Comparison of ENCODE assay signal across 10 mouse cellular contexts in genomic region chr6:108738463-108739203, GRCm38 (mm10). TPM values are rescaled to one million over a fixed set of nuclear protein-coding genes. Genes with fewer than 3 reads are reported as not detected.
DNase-seq lines count a peak whose midpoint lies in the region; ATAC-seq and TF ChIP-seq lines count a peak whose summit lies in the region.
"Had no signal": no experiment of that assay in that cellular context is flagged by ENCODE, and none has a peak within 500 bp of the region (broad histone marks: within the 10 kb centered on the region; RNA-seq: fewer than 3 reads in every experiment).

No protein-coding gene starts in this region.

- H3K36me3 ChIP-seq in kidney, postnatal 0 days (ENCODE audit: insufficient read depth, low read length), result no peaks in the 10 kb centered on the region
- no peaks in the 10 kb centered on the region for H3K36me3 ChIP-seq in embryonic facial prominence, embryonic 13.5 days
- no peaks in the 10 kb centered on the region for H3K36me3 ChIP-seq in limb, embryonic 15.5 days

- H3K9ac ChIP-seq in kidney, postnatal 0 days (ENCODE audit: low read depth, low read length), result no peak overlapping the region
- no peak overlapping the region for H3K9ac ChIP-seq in embryonic facial prominence, embryonic 13.5 days
- H3K9ac ChIP-seq in limb, embryonic 15.5 days, result no peak overlapping the region
- H3K9ac ChIP-seq: hindbrain, embryonic 14.5 days had no signal

- 29% methylated on average over 9 of the region's 9 CpGs for WGBS in kidney, postnatal 0 days
- WGBS in embryonic facial prominence, embryonic 13.5 days, result 39% methylated on average over 9 of the region's 9 CpGs
- 36% methylated on average over 9 of the region's 9 CpGs for WGBS in limb, embryonic 15.5 days

- no peaks in the 10 kb centered on the region for H3K27me3 ChIP-seq in kidney, postnatal 0 days (ENCODE audit: insufficient read depth, low read length)
- 0 out of 2 replicates have a peak, but pooled peaks cover 7% of the 10 kb centered on the region for H3K27me3 ChIP-seq in embryonic facial prominence, embryonic 13.5 days
- 0 out of 2 replicates have a peak, but pooled peaks cover 3% of the 10 kb centered on the region for H3K27me3 ChIP-seq in limb, embryonic 15.5 days

- peak; percentile 90 for DNase-seq in kidney, postnatal 0 days (ENCODE audit: low spot score)
- no peak for DNase-seq in kidney, adult 18-20 months
- DNase-seq in layer of hippocampus, adult 18-20 months (ENCODE audit: low spot score in 2 of 2), result peak; percentile 88 to 92
- no peak for DNase-seq in cerebellum, adult 9-11 months
- DNase-seq: gastrocnemius, postnatal 36 days; thymus, postnatal 36 days had no signal

- H3K4me1 ChIP-seq in kidney, postnatal 0 days (replicated peaks; ENCODE audit: insufficient read depth, low read length), result no peaks in the 10 kb centered on the region; the same call in 1 of the 2 replicates
- H3K4me1 ChIP-seq in embryonic facial prominence, embryonic 13.5 days, result peaks cover 12% of the 10 kb centered on the region
- H3K4me1 ChIP-seq in limb, embryonic 15.5 days, result peaks cover 10% of the 10 kb centered on the region; the same call in 1 of the 2 replicates

- H3K9me3 ChIP-seq in kidney, postnatal 0 days (replicated peaks; ENCODE audit: low read length), result no peaks in the 10 kb centered on the region
- no peaks in the 10 kb centered on the region for H3K9me3 ChIP-seq in embryonic facial prominence, embryonic 13.5 days
- no peaks in the 10 kb centered on the region for H3K9me3 ChIP-seq in limb, embryonic 15.5 days

- no peak for TF ChIP-seq CTCF in kidney, postnatal 0 days (IDR thresholded peaks at IDR 0.05; ENCODE audit: low read depth)

- peak overlapping the region; percentile 19; the same call in 1 of the 2 replicates for H3K27ac ChIP-seq in kidney, postnatal 0 days
- H3K27ac ChIP-seq in embryonic facial prominence, embryonic 13.5 days, result 0 out of 2 replicates have a peak overlapping the region, but pooled peaks have one; percentile 13
- H3K27ac ChIP-seq in limb, embryonic 15.5 days, result peak overlapping the region; percentile 60; the same call in 1 of the 2 replicates
- H3K27ac ChIP-seq: hindbrain, embryonic 14.5 days had no signal

- ATAC-seq in kidney, postnatal 0 days (replicated peaks; ENCODE audit: low FRiP score, low read depth), result no peak; the same call in 1 of the 2 replicates
- peak; percentile 58 for ATAC-seq in embryonic facial prominence, embryonic 13.5 days (ENCODE audit: insufficient number of reproducible peaks, insufficient read depth, low FRiP score, low TSS enrichment, low read depth)
- no peak for ATAC-seq in limb, embryonic 15.5 days (ENCODE audit: insufficient number of reproducible peaks, low FRiP score, low TSS enrichment, low read depth)
- ATAC-seq in inflammation-experienced regulatory T-cells, adult 6 months, result no peak

- H3K4me2 ChIP-seq in kidney, postnatal 0 days (ENCODE audit: low read length), result no peak overlapping the region
- H3K4me2 ChIP-seq in embryonic facial prominence, embryonic 13.5 days, result no peak overlapping the region
- H3K4me2 ChIP-seq in limb, embryonic 15.5 days, result no peak overlapping the region
- H3K4me2 ChIP-seq: hindbrain, embryonic 14.5 days had no signal

- H3K4me3 ChIP-seq in kidney, postnatal 0 days (replicated peaks; ENCODE audit: low read depth, low read length), result no peak overlapping the region
- no peak overlapping the region for H3K4me3 ChIP-seq in embryonic facial prominence, embryonic 13.5 days
- no peak overlapping the region for H3K4me3 ChIP-seq in limb, embryonic 15.5 days

RNA-seq across cellular contexts. Expression of gene Arl8b, which starts 44.3 kb away (rescaled TPM):
- polyA plus RNA-seq in kidney, postnatal 0 days (2015; fragmentation: Nextera tagmentation; extraction: Ambion mirVana), result 64.5 and 64.7 TPM in 2 replicates
- polyA plus RNA-seq in embryonic facial prominence, embryonic 13.5 days (2015; fragmentation: Nextera tagmentation; extraction: Ambion mirVana), result 63.3 and 70.2 TPM in 2 replicates
- total RNA-seq in layer of hippocampus, adult 18-20 months (2021), result 100 to 1,000 TPM; 214 to 233 TPM
- 79.3 and 85.7 TPM in 2 replicates for polyA plus RNA-seq in limb, embryonic 15.5 days (2015; fragmentation: Nextera tagmentation; extraction: Ambion mirVana)
- polyA plus RNA-seq in inflammation-experienced regulatory T-cells, adult 6 months (2017; shearing (Covaris generic)), result 10 to 100 TPM; 44.3 to 47.1 (median 46.0) TPM

Comparison
In these comparisons a context has a peak if more than half of its experiments do, and no peak if none do; other contexts are left out.
1. DNase-seq: peak in kidney, postnatal 0 days (single experiment) and layer of hippocampus, adult 18-20 months (2 of 2); none in kidney, adult 18-20 months (single experiment) and cerebellum, adult 9-11 months (single experiment).
2. Peak in every context shown above with its lines, with median percentiles within 50 percentile points of each other: H3K27ac ChIP-seq.